Comparison of ENCODE assay signal across 14 mouse cellular contexts in the genomic region with DNA sequence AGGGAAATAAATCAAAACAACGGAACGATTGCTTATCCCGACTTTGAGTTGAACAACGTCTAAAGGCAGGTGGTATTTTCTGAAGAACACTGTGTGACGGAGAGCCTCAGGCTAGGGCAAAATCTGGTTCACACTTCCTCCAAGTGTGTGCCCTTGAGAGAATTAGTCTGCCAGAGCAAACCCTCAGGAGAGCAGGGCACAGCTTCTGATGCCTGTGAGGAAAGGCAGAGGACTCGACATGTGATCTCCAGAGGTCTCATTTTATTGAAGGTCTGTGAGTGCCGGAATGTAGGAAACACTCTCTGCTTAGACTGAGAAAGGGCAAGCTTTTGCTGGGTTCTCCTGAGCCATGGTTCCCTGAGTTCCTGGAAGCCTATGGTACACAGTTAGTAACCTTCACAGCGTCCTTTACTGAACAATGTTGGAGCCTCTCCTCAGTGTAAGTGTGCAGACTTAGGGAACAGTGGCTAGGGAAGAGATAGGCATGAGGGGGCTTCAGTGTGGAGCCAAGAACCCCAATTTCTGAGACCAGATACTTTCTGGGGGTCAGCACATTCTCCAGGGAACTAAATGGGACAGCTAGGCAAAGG.
DNase-seq lines count a peak whose midpoint lies in the region; ATAC-seq and TF ChIP-seq lines count a peak whose summit lies in the region.
"Had no signal": no experiment of that assay in that cellular context is flagged by ENCODE, and none has a peak within 500 bp of the region (broad histone marks: within the 10 kb centered on the region; RNA-seq: fewer than 3 reads in every experiment).

No protein-coding gene starts in this region.

- no peak for ATAC-seq in liver, embryonic 13.5 days (ENCODE audit: low read depth)
- no peak for ATAC-seq in liver, postnatal 0 days
- ATAC-seq: forebrain, embryonic 13.5 days had no signal

- H3K4me3 ChIP-seq in heart, embryonic 10.5 days = no peak overlapping the region
- no peak overlapping the region for H3K4me3 ChIP-seq in liver, embryonic 13.5 days (replicated peaks)
- H3K4me3 ChIP-seq in liver, postnatal 0 days (ENCODE audit: low read depth, low read length) = no peak overlapping the region
- H3K4me3 ChIP-seq: embryonic facial prominence, embryonic 15.5 days; forebrain, embryonic 13.5 days; neural tube, embryonic 15.5 days had no signal

- H3K36me3 ChIP-seq in heart, embryonic 10.5 days = no peaks in the 10 kb centered on the region
- no peaks in the 10 kb centered on the region for H3K36me3 ChIP-seq in liver, embryonic 13.5 days
- H3K36me3 ChIP-seq in liver, postnatal 0 days (replicated peaks; ENCODE audit: insufficient read depth, low read length) = no peaks in the 10 kb centered on the region
- H3K36me3 ChIP-seq: embryonic facial prominence, embryonic 15.5 days; neural tube, embryonic 15.5 days had no signal

- 0 out of 2 replicates have a peak overlapping the region, but pooled peaks have one; percentile 18 for H3K9ac ChIP-seq in liver, embryonic 13.5 days
- H3K9ac ChIP-seq in liver, postnatal 0 days (replicated peaks) = no peak overlapping the region
- H3K9ac ChIP-seq: embryonic facial prominence, embryonic 15.5 days; forebrain, embryonic 13.5 days; neural tube, embryonic 15.5 days had no signal

- H3K4me2 ChIP-seq in liver, embryonic 13.5 days = no peak overlapping the region
- H3K4me2 ChIP-seq in liver, postnatal 0 days (ENCODE audit: low read depth, low read length) = no peak overlapping the region
- H3K4me2 ChIP-seq: embryonic facial prominence, embryonic 15.5 days; forebrain, embryonic 13.5 days; neural tube, embryonic 15.5 days had no signal

- TF ChIP-seq EP300 in liver, postnatal 0 days (IDR thresholded peaks at IDR 0.05; ENCODE audit: low read depth) = no peak

- H3K9me3 ChIP-seq in heart, embryonic 10.5 days = no peaks in the 10 kb centered on the region
- peaks cover 4% of the 10 kb centered on the region; the same call in 1 of the 2 replicates for H3K9me3 ChIP-seq in liver, embryonic 13.5 days (replicated peaks)
- H3K9me3 ChIP-seq in liver, postnatal 0 days (ENCODE audit: low read length) = no peaks in the 10 kb centered on the region
- H3K9me3 ChIP-seq: embryonic facial prominence, embryonic 15.5 days; forebrain, embryonic 13.5 days; neural tube, embryonic 15.5 days had no signal

- no peaks in the 10 kb centered on the region for H3K27me3 ChIP-seq in heart, embryonic 10.5 days (ENCODE audit: insufficient read depth, poor library complexity, severe bottlenecking)
- H3K27me3 ChIP-seq in liver, embryonic 13.5 days = no peaks in the 10 kb centered on the region
- no peaks in the 10 kb centered on the region for H3K27me3 ChIP-seq in liver, postnatal 0 days (ENCODE audit: insufficient read depth, low read length)
- H3K27me3 ChIP-seq: embryonic facial prominence, embryonic 15.5 days; forebrain, embryonic 13.5 days; neural tube, embryonic 15.5 days had no signal

- TF ChIP-seq CTCF in liver, postnatal 0 days (IDR thresholded peaks at IDR 0.05; ENCODE audit: low read depth) = no peak

- 57% methylated on average over 8 of the region's 8 CpGs for WGBS in heart, embryonic 10.5 days
- 72% methylated on average over 8 of the region's 8 CpGs for WGBS in liver, embryonic 13.5 days (ENCODE audit: insufficient replicate concordance)
- WGBS in liver, postnatal 0 days (ENCODE audit: insufficient replicate concordance) = 66% methylated on average over 8 of the region's 8 CpGs

- peaks cover 22% of the 10 kb centered on the region for H3K4me1 ChIP-seq in heart, embryonic 10.5 days
- H3K4me1 ChIP-seq in liver, embryonic 13.5 days (replicated peaks) = peaks cover 23% of the 10 kb centered on the region
- H3K4me1 ChIP-seq in liver, postnatal 0 days (ENCODE audit: insufficient read depth) = peaks cover 11% of the 10 kb centered on the region
- H3K4me1 ChIP-seq: forebrain, embryonic 13.5 days; neural tube, embryonic 15.5 days had no signal

- peak overlapping the region; percentile 73 for H3K27ac ChIP-seq in heart, embryonic 10.5 days
- no peak overlapping the region for H3K27ac ChIP-seq in liver, embryonic 13.5 days
- H3K27ac ChIP-seq in liver, postnatal 0 days (ENCODE audit: low read depth) = no peak overlapping the region
- H3K27ac ChIP-seq: embryonic facial prominence, embryonic 15.5 days; forebrain, embryonic 13.5 days; neural tube, embryonic 15.5 days had no signal

- DNase-seq in heart, embryonic 10.5 days (ENCODE audit: low spot score) = no peak
- DNase-seq in heart, postnatal 4 days = no peak
- no peak for DNase-seq in liver, embryonic 13.5 days
- no peak for DNase-seq in liver, postnatal 0 days
- DNase-seq in kidney, adult 18-20 months = peak; percentile 40
- DNase-seq in kidney, postnatal 14 days = peak; percentile 50
- DNase-seq in frontal cortex, postnatal 10 days (ENCODE audit: low spot score in 2 of 2) = no peak
- DNase-seq: adrenal gland, postnatal 36 days; B cell, adult 2 months; retina, postnatal 1 day; thymus, postnatal 4 days had no signal

Comparison
In these comparisons a context has a peak if more than half of its experiments do, and no peak if none do; other contexts are left out.
1. DNase-seq: peak in kidney, adult 18-20 months (single experiment) and kidney, postnatal 14 days (single experiment); none in heart, embryonic 10.5 days (single experiment), heart, postnatal 4 days (single experiment), liver, embryonic 13.5 days (single experiment), liver, postnatal 0 days (single experiment) and frontal cortex, postnatal 10 days (0 of 2).